Mouse (Mus musculus) gastrocnemius, postnatal 14 days (tissue): ENCODE data around the gene Sucla2. TPM values are rescaled to one million over a fixed set of nuclear protein-coding genes. Genes with fewer than 3 reads are reported as not detected.

Experiments used
- DNase-seq: peaks from one replicate; pipeline ENCODE4 v3.0.0; 2021; ENCODE audit warnings: mixed read lengths
- intact Hi-C: fragments of 180-260 bp; cut with DNase I; formaldehyde crosslinking; loops from one replicate; pipeline ENCODE4 v1.15.1; 2025; ENCODE audit warnings: low total_unique reads
- long read RNA-seq, 2 experiments: library from polyadenylated mRNA; stranded (forward); transcript quantifications; one replicate each; pipeline ENCODE4 v2.0.0; 2021
- total RNA-seq, 2 experiments: library from RNA; stranded (reverse); gene quantifications; 2 replicates each; pipeline ENCODE4 v1.2.3; 2021

Sucla2 gene
- 100 to 1,000 TPM; 474 to 606 TPM for total RNA-seq
- long read RNA-seq, experiment 1, transcript Sucla2-203 (11 exons, 2,229 nt) = major isoform, 844 of 919 reads
- long read RNA-seq, experiment 1, partial matches to known transcripts = 27 of 919 reads
- long read RNA-seq, experiment 1, other reads (novel, unspliced or antisense) = 46 of 919 reads
- long read RNA-seq, experiment 2, transcript Sucla2-203 (11 exons, 2,229 nt) = major isoform, 888 of 946 reads
- long read RNA-seq, experiment 2, partial matches to known transcripts = 19 of 946 reads
- long read RNA-seq, experiment 2, other reads (novel, unspliced or antisense) = 34 of 946 reads

DNA sequence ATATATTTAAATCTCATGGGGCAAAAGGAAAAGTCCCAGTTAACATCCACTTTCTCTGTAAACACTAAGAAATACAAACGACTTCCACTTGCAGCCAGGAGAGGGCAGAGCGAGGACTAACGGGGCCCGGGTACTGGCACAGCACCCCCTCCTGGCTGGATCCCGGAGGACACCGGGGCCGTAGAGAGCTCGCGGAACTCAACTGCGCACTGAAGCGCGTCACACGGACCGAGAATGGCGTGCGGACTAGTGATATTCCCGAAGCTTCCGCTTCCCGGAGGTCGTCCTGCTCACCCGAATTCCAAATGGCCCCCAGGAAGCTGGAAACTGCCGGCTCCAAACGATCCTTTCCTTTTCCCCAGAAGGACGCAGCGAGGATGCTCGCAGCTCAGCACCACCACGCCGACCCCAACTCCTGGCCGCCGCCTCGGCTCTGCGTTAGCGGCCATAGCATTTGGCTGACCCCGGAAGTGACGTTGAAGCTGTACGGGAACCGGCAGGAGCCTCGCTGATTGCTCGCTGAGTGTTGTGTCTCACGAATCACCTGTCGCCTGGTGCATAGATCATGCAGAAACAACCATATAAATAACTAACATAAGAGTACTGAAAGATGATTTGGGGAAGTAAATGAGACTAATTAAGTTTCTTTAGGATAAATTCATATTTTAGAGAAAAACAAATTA lies at the start of gene Sucla2:
Gene Sucla2 (plus strand): TSS at position 554 of the 683 bp plus-strand sequence.
- intact Hi-C loops = no loop called here
- peak; percentile 94 for DNase-seq

DNA sequence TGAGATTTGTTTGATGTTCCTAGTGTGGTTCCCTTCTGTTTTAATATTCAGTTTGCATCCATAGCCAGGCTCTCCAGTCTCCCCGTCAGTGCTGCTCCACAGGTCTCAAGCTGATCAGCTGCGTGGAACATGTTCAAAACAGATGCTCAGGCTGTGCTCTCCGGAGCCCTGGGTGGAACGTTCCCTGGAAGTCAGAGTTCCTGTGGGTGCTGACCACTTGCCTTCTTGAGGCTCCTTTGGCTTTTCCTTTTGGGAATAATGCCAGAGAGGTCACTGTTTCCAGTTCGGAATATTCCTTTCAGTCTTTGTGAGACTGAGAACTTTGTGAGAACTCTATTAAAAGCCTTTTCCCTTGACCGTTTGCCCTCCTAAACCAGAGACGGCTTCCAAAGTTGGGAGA lies 49.6 kb upstream of the Sucla2 start:
- intact Hi-C loops = loop anchor here (10.0 kb wide), 1 partner anchor 91 kb away; the partner anchor contains the start of gene Itm2b
- peak; percentile 30 for DNase-seq

DNA sequence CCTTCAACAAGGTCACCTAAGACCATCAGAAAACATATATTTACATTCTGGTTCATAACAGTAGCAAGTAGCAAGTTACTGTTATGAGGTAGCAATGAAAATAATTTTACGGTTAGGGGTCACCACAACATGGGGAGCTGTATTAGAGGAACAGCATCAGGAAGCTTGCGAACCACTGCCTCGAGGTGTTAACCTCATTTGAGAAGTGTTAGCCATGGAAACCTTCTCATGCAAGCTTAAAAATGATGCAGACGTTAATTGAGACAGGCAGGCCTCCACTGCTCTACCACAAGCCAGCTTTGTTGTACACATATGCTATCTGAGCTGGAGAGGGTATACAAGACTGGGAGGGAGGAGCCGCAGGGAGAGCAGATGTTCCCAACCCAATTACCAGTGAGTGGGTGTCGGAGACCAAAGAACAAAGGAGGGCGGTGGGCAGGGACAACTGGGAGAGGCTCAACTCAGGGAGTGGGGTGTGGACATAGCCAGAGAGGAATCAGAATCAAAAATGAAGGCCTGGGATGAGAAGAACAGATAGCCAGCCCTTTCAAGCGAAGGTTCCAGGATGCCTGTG lies 48.7 kb upstream of the Sucla2 start:
- intact Hi-C loops = loop anchor here (10.0 kb wide), 1 partner anchor 92 kb away; the partner anchor contains the start of gene Itm2b
- DNase-seq = no peak

DNA sequence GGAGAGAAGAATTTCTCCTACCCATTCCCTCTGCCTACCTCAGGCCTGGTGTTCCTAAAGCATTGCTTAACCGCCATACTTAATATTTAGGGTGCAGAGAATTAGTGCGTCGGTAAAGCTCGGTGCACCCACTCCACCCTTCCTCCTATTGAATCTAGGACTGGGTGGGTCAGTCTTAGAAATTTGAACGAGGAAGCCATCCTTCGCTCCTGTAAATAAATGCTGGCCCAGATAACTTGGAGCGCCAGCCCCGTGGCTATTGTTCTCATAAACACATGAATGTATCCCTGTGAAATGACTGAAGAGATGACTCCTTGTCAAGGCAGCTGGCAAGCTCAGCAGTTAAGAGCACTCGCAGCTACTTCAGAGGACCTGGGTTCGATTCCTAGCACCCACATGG lies 48.0 kb upstream of the Sucla2 start:
- intact Hi-C loops = loop anchor here (10.0 kb wide), 1 partner anchor 92 kb away; the partner anchor contains the start of gene Itm2b
- DNase-seq = no peak

DNA sequence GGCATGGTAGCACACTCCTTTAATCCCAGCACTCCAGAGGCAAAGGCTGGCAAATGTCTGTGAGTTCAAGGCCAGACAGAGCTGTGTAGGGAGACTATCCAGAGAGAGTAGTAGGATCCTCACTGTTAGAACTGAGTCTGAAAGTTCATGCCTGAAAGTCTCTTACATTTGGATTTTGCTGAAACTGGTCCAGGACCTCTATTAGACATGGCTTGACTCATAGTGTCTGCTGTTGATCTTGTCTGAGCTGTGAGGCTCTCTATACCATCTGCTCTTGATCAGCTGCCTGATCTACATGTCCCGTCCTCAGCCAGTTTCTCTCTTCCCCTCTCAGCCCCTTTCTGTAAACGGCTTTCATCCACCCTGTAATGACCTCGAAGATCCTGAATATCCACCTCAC lies 46.8 kb upstream of the Sucla2 start:
- no peak for DNase-seq
- intact Hi-C loops = loop anchor here (10.0 kb wide), 1 partner anchor 94 kb away; the partner anchor contains the start of gene Itm2b

DNA sequence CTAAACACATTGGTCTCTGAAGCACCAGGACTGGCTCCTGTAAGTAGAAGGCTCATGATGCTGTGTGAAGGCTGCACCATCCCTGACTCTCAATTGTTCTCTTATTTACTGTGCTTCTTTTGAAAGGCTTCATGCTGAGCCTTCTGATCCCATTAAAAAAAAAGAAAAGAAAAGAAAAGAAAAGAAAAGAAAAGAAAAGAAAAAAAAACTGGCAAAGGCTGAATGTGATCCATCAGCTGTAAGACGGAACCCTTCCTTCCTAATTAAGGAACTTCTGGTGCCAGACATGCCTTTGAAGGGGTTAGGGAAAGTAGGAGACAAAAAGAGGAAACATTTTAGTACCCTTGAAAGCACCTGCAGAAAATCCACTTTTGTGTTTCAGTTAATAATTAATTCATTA lies 45.3 kb upstream of the Sucla2 start:
- DNase-seq = no peak
- intact Hi-C loops = loop anchor here (10.0 kb wide), 1 partner anchor 95 kb away; the partner anchor contains the start of gene Itm2b

DNA sequence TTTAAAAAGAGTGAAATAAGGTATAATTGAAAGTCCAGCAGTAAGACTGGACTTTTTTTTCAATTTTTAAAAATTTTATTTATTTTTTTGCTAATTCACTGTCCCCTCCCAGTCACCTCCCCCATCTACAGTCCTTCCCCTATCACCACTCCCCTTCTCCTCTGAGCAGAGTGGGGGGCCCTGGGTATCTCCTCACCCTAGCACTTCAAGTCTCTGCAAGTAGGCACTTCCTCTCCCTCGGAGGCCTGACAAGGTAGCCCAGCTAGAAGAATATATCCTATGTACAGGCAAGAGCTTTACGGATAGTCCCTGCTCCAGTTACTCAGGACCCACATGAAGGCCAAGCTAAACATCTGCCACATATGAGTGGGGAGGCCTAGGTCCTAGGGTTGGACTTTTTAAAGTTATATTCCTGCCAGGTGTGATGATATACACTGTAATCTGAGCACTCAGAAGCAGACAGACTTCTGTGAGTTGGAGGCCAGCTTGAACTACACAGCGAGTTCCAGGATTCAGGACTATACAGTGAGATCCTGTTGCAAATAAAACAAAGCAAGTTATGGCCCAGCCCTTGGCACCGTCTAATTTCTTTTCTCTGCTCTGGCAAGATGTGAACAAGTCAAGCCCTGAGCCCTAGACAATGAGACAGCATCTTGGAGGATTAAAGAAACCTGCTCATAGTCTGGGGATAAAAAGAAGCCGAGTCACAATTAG lies 41.4 kb upstream of the Sucla2 start:
- no peak for DNase-seq
- intact Hi-C loops = no loop called here

DNA sequence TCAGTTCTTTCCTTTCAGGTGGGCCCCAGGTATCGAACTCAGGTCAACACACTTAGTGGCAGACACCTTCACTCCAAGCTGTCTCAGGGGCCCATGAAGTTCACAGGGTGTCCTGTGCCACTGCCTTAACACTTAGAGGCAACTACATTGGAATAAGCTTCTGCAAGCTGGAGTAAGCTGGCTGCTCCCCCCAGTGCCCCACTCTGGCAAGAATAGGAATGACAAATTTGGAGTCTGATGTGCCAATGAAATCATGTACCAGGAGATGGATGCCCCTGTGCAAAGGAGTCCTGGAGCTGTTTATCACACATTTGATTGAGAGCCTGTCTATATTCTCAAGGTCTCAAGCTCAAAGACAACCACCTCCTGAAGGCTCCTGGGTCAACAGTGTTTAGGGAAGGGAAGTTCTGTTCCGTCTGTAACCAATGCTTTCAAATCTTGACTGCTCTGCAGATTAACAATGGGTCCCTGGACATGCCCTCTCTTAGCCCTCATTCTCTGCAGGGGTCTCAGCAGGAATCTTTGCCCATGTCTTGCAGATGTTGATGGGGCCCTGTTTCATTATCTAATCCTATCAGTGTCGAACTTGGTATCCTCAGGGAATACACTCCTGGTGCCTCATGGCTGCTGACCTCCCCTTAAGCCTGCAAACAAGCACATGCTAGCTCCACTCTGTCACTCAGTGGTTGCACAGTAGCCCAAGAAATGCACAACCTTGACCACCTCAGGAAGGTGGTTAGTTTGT lies 40.6 kb upstream of the Sucla2 start:
- intact Hi-C loops = no loop called here
- DNase-seq = no peak

DNA sequence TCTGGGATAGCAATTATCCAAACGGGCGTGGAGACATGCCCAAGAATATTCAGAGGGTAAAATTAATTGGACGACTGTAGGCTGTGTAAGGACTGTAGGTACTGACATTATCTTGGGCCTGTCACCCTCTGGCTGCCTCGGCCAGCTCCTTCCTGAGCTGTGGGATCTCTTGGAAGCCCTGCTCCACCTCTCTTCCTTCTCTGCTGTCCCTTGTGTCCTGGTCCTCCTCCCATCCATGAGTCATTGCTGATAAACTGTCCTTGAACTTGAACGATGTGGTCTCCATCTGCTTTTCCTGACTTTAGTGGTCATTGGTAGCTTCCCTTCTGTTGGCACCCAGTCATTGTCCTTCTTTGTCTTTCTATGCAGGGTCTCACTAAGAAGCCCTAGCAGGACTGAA lies 38.5 kb upstream of the Sucla2 start:
- no peak for DNase-seq
- intact Hi-C loops = no loop called here

DNA sequence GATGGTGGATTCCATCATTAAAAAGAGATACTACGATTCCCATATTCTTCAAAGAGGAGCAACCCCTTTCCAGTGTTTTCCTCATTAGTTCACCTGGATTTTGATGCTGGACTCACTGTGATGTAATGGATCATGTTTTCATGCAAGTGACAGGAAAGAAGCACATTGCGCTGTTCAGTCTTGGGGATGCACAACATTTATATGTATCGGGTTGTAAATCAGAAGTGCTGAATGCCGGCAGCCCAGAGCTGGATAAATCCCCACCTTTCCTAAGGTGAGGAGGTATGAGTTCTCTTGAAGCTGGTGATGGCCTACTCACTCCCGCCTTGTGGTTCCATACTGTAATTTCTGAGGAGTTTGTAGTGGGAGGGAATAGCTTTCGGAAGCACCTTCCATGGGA lies 31.8 kb upstream of the Sucla2 start:
- intact Hi-C loops = no loop called here
- DNase-seq = no peak

DNA sequence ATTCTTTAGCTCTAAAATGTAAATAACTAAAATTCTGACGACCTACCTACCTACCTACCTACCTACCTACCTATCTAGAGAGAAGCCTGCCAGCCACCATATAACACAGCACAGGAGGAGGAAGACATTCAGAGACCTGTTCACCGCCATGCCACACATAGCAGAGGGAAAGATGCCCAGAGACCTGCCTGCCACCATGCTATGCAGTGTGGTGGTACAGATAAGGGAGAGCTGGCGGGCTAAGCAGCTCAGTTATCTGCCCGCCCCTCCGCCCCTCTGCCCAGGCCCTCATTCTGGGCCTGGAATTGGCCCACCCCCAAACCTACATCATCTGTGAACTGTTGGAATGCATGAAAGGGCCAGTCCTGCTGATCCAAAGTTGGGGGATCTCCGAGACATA lies 31.0 kb upstream of the Sucla2 start:
- no peak for DNase-seq
- intact Hi-C loops = no loop called here

DNA sequence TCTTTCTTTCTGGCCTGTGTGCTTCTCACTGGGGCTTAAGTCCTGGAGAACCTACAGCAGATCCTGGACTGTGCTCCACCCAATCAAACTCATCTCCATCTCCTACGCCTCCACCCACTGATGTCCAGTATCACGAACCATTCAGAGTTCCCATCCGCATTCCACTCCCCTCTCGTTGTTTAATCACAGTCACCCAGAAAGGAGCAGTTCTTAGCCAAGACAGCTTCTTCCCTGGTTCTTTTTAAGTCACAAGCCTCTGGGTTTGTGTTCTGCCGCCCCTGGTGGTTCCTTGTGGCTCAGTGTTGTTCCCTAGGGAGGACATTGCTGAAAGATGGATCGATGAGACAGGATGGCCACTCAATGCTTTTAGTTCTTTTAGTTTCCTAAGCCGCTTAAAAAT lies 29.4 kb upstream of the Sucla2 start:
- intact Hi-C loops = no loop called here

DNA sequence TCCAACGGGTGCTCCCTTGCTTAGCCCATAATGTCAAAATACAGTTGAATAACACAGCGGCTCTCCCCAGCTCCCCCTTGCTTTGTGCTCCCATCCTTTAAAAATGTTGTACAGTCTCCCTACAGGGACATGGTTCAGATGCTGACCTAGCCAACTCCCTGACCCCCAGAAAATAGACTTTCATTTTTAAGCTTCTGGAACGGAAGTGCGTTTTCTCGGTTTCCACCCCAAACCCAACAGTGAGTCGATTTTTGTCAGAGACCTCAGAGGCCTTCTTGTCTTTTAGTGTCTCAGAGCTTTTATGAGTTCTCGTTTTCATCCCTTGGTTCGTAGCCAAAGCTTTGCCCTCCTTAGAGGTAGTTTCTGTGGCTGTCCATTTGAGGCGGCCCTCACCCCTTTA lies 23.8 kb upstream of the Sucla2 start:
- DNase-seq = no peak
- intact Hi-C loops = no loop called here

More for the DNA sequence above, 29.4 kb upstream of the Sucla2 start:
- DNase-seq = no peak

DNA sequence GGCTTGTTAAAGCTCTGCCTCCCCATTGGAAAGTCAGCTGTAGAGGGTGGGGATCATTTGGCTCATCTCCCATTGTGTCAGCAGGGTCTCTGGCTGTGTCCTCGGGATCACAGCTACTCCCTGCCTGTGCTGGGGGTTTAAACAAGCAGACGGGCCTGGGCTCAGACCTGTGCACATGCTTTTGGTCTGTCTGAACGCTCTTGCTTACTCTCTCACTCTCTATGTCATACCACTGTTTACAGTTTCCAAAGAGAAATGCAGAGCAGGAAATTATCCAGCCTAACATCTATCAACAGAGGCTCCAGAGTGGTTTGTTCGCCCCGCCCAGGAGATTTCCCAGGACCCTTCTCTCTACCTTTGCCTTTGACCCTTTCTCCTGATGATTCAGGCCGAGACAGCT lies 23.4 kb upstream of the Sucla2 start:
- intact Hi-C loops = no loop called here
- no peak for DNase-seq

DNA sequence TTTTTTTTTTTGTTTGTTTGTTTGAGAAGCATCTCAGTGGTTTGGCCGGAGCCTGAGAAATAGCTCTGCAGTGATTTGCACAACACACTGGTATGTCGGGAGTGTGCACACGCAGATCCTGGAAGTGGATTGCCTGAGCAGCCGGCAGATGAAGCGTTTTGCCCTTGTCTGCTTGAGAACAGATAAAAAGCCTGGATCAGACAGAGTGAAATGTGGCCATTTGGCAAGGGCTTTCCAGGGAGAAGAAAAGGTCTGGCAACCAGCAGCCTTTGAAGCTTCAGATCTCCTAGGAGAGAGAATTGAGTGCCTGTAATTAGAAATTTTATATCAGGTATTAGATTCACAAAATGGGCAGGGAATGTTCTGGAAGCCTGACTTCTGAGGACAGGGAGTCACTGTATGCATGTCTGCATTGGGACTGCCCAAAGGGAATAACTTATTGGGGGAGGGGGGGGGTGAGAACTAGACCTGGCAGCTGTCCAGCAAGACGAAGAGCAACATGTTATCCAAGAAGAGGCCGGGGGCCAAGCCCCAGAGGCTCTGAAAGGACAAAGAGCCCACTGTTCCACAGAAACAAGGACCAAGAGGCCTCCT lies 22.4 kb upstream of the Sucla2 start:
- DNase-seq = no peak
- intact Hi-C loops = no loop called here

DNA sequence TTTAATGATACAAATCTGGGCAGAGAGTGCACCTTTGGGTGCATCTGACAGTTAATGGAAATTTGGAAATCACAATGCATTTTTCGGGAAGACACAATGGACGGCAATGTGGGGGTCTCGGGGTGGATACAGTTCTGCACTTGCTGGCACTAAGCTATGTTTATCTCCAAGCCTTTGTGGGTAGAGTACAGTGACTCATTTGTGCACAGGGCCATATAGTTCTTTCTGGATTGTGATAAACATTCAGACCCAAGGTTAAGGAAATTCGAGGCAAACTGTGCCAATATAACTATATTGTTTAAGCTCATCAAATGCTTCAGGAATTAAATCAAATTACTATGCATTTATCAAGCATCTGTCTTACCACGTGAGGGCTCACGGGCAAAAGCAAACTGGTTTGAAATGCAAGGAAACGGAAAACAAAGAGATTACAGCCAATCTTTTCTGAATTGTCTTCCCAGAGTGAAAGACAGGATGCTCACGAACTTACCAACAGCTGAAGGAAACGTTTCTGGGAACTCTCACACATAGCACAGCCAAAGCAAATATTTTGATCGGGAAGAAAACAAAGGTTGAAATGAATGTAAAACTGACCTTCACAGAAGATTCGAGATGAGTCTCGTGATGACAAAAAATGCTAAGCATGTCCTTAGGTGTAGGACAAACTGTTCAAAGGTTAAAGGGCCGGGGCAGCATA lies 21.7 kb upstream of the Sucla2 start:
- intact Hi-C loops = no loop called here
- DNase-seq = no peak

DNA sequence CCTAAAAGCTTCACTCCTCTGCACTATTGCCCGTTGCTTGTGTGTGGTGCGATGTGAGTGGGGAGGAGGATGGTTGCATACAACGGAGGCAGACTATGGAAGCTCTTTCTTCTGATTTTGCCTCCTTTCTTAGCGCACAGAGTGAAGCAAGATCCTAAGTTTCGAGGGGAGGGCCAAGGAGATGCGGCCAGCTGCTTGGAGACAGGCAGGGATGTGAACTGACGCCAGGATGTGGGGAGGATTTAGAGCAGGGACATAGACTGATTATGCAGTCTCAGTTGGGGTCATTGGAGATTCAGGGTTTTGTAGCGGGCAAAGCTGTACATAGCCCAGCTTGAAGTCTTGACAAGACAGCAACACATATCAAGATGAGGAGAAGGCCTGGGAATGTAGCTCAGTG lies 18.8 kb upstream of the Sucla2 start:
- no peak for DNase-seq
- intact Hi-C loops = no loop called here

DNA sequence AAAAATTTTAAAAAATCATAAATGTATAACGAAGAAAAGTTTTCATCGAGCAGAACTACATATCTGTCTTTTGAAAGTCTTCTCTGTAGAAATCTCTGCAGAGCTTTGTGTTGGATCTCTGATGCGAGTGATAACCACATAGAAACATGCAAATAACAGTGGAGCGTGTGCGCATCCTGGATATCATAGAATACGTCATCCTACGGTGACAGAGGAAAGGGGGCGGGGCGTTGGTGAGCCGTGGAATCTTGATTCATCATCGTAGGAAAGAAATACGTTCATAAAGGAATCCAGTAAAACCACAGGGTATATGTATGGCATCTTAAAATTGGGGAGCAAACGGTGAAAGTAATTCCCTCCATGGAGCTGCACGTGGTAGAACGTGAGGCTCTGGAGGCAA lies 17.9 kb upstream of the Sucla2 start:
- intact Hi-C loops = no loop called here

More for the DNA sequence above, 17.9 kb upstream of the Sucla2 start:
- no peak for DNase-seq
